Mouse (Mus musculus): ENCODE measurements at regions not wholly inside any gene's neighbourhood (a gene's known extent, or its start where the extent isn't known, plus 50 kb on each side); places are given as distances from the start of the nearest gene placed in this dataset.
"Not testable (repeated sequence)": the region's sequence is repeated elsewhere in the genome, so short reads cannot be mapped to it uniquely, and the experiment has no call there.

DNA sequence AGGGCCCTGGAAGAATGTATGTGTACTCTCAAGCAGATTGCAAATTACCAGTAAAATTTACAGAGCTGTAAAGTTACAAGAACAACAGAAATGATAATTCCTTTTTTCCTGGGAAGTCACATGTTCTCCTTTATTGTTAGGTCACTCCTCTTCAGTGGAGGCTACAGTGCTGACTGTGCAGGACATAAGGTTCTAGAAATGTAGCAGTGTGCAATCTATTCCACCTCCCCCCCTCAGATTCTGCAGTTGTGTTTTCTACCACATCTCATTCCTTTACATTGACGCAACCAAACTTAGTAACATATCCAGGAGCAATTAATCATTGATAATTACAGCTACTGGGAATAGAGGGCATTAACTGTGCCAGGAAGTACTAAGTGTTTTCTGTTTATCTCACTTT, 385.3 kb upstream of the Tnc start:
- Histone ChIP-seq H3K27me3 (ENCODE audit: control insufficient read depth, insufficient read depth, low read depth, low read length) (no peaks in the 10 kb centered on the region), H3K4me2 (ENCODE audit: low read length) (no peak overlapping the region), H3K36me3 (ENCODE audit: control insufficient read depth, insufficient read depth, low read length) (no peaks in the 10 kb centered on the region), H3K9ac (ENCODE audit: low read depth, low read length) (no peak overlapping the region), H3K9me3 (replicated peaks; ENCODE audit: control insufficient read depth, low read length, poor library complexity, severe bottlenecking) (no peaks in the 10 kb centered on the region), H3K27ac (ENCODE audit: low read length) (no peak overlapping the region), H3K4me1 (ENCODE audit: control insufficient read depth, insufficient read depth, low read length) (no peaks in the 10 kb centered on the region), H3K4me3 (ENCODE audit: low read depth, low read length) (no peak overlapping the region)
- ATAC-seq, result no peak
- WGBS, result 90% methylated on average over 1 of the region's 1 CpGs

DNA sequence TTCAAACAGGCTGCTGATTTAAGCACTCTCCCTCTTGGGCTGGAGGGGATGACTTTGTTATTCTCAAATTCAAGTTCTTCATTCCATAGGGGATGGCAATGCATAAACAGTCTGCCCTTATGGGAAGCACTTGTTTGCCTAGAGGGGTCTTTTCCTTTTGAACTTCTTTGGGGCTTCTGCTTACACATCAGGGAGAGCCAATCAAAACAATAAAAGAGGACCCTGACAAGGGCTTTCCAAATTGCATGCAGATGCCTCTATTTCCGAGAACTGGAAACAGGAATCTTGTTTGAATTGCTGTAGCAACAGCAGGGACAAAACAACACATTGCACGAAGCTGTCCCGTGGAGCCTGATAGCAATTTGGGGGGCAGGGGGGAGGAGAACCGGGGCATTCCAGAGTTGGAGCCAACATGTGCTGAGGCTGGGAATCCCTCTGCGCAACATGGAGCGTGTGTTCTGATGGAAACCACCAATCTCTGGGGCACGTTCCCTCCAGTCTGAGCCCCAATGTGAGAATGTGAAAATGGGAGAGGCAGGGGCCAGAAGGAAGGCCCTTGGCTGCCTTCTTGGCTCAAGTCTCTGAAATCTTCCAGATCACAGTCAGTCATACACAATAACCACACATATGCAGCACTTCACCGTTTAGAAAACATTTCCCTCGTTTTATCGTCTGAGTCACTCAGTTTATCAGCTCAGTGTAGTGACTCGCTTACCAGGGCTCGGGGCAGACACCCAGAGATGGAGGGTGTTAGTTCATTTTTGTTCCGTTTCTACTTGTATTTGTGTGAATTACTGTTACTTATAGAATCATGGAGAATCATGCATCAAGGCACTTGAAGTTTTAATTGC, 391.2 kb upstream of the Tnc start:
- no peak for ATAC-seq
- H3K4me1 ChIP-seq (ENCODE audit: control insufficient read depth, insufficient read depth, low read length), result no peaks in the 10 kb centered on the region

DNA sequence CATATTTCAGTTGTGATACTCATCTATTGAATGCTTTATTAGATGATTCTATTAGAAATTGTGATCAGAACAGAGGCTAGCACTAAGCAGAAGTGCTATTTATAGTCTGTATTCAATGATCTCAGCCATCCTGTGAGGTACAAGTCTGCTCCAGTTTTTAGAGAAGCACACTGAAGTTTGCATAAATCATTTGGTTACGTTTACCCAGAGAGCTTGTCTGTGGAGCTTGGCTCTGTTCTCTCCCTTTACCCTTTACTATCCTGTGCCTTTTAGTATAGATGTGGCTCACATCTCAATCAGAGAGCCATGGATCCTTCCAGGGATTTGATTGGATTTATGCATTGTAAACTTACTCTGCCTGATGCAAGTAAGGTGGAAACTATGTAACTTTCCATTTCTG, 404.6 kb upstream of the Tnc start:
- no peaks in the 10 kb centered on the region for H3K36me3 ChIP-seq (ENCODE audit: control insufficient read depth, insufficient read depth, low read length)
- ATAC-seq, result peak; percentile 58; the same call in 1 of the 2 replicates
- H3K9me3 ChIP-seq (replicated peaks; ENCODE audit: control insufficient read depth, low read length, poor library complexity, severe bottlenecking), result no peaks in the 10 kb centered on the region
- H3K27ac ChIP-seq (ENCODE audit: low read length), result no peak overlapping the region
- H3K27me3 ChIP-seq (ENCODE audit: control insufficient read depth, insufficient read depth, low read depth, low read length), result no peaks in the 10 kb centered on the region
- H3K4me2 ChIP-seq (ENCODE audit: low read length), result no peak overlapping the region
- no peak overlapping the region for H3K4me3 ChIP-seq (ENCODE audit: low read depth, low read length)
- no peak overlapping the region for H3K9ac ChIP-seq (ENCODE audit: low read depth, low read length)
- H3K4me1 ChIP-seq (ENCODE audit: control insufficient read depth, insufficient read depth, low read length), result no peaks in the 10 kb centered on the region
- WGBS, result 50% methylated on average over 1 of the region's 1 CpGs

More for the DNA sequence above, 391.2 kb upstream of the Tnc start:
- no peak overlapping the region for H3K4me3 ChIP-seq (ENCODE audit: low read depth, low read length)
- WGBS, result 76% methylated on average over 13 of the region's 13 CpGs
- no peak overlapping the region for H3K9ac ChIP-seq (ENCODE audit: low read depth, low read length)
- H3K4me2 ChIP-seq (ENCODE audit: low read length), result no peak overlapping the region
- H3K36me3 ChIP-seq (ENCODE audit: control insufficient read depth, insufficient read depth, low read length), result no peaks in the 10 kb centered on the region
- H3K9me3 ChIP-seq (replicated peaks; ENCODE audit: control insufficient read depth, low read length, poor library complexity, severe bottlenecking), result no peaks in the 10 kb centered on the region
- H3K27ac ChIP-seq (ENCODE audit: low read length), result no peak overlapping the region
- no peaks in the 10 kb centered on the region for H3K27me3 ChIP-seq (ENCODE audit: control insufficient read depth, insufficient read depth, low read depth, low read length)

DNA sequence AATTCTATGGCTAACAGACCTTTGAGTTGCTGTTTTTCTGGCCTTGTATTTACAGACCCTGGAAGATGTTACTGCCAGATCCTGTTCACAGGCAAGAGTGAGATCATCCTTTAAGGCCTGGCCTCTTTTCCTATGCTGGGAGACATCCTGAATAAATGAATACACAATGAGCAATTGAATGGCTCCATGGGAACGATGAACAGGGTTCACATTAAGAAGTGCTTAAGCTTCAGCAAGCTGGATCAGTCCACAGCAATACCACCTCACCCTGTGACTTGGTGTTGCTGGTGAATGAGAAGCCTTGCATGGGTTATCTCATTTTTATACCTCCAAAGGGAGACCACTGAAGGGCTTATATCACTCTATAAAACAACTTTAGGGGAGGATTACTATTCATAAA, 405.1 kb upstream of the Tnc start:
- peak; percentile 81 for ATAC-seq
- H3K4me3 ChIP-seq (ENCODE audit: low read depth, low read length), result no peak overlapping the region
- H3K9me3 ChIP-seq (replicated peaks; ENCODE audit: control insufficient read depth, low read length, poor library complexity, severe bottlenecking), result no peaks in the 10 kb centered on the region
- H3K27me3 ChIP-seq (ENCODE audit: control insufficient read depth, insufficient read depth, low read depth, low read length), result no peaks in the 10 kb centered on the region
- no peak overlapping the region for H3K27ac ChIP-seq (ENCODE audit: low read length)
- H3K9ac ChIP-seq (ENCODE audit: low read depth, low read length), result no peak overlapping the region
- no peaks in the 10 kb centered on the region for H3K4me1 ChIP-seq (ENCODE audit: control insufficient read depth, insufficient read depth, low read length)
- no peak overlapping the region for H3K4me2 ChIP-seq (ENCODE audit: low read length)
- H3K36me3 ChIP-seq (ENCODE audit: control insufficient read depth, insufficient read depth, low read length), result no peaks in the 10 kb centered on the region
- 4% methylated on average over 1 of the region's 1 CpGs for WGBS

DNA sequence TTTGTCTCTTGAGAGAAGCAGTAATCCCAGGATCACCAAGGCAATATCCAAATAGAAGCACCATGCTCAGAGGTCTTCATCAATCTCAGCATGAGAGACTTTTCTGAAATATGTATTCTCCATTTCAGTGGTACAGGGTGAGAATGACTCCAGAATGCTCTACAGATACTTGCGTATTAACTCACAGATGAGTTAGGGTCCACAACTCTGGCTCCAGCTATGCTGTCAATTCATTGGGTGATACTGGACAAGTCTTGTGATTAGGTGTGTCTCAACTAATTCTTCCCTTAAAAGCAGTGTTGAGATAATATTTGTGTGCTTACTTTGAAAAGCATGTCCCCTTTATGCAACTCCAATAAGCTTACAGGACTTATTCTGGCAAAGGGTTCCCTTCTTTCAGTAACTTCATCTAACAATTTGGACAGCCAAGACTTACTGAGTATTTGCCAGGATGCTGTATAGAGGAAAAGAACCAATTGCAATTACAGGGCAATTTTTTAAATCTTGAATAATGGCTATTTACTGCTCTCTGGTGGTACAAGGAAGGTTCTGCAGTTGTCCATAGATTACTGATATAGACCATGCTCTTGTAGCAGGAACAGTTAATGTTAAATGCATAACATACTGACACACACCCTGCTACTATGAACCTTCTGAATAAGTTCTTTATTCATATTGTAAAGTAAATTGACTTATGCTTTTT, 445.6 kb upstream of the Tnc start:
- no peak overlapping the region for H3K9ac ChIP-seq (ENCODE audit: low read depth, low read length)
- H3K9me3 ChIP-seq (replicated peaks; ENCODE audit: control insufficient read depth, low read length, poor library complexity, severe bottlenecking), result no peaks in the 10 kb centered on the region
- H3K4me1 ChIP-seq (ENCODE audit: control insufficient read depth, insufficient read depth, low read length), result no peaks in the 10 kb centered on the region
- H3K27me3 ChIP-seq (ENCODE audit: control insufficient read depth, insufficient read depth, low read depth, low read length), result no peaks in the 10 kb centered on the region
- 100% methylated on average over 1 of the region's 1 CpGs for WGBS
- H3K27ac ChIP-seq (ENCODE audit: low read length), result no peak overlapping the region
- no peak overlapping the region for H3K4me3 ChIP-seq (ENCODE audit: low read depth, low read length)
- ATAC-seq, result peak; percentile 71; the same call in 1 of the 2 replicates
- no peaks in the 10 kb centered on the region for H3K36me3 ChIP-seq (ENCODE audit: control insufficient read depth, insufficient read depth, low read length)
- no peak overlapping the region for H3K4me2 ChIP-seq (ENCODE audit: low read length)

DNA sequence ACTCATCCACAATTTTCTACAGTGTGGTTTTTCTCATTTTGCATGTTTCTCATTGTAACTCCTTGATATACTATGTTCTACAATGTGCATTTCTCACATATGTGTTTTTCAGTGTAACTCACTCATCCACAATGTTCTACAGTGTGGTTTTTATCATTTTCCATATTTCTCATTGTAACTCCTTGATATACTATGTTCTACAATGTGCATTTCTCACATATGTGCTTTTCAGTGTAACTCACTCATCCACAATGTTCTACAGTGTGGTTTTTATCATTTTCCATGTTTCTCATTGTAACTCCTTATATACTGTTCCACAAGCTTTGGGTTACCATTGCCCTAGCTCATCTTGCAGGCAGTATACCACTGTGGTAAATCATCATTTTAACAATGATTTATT, 450.9 kb upstream of the Tnc start:
- not testable (repeated sequence) for H3K27ac ChIP-seq (ENCODE audit: low read length); H3K27me3 ChIP-seq (ENCODE audit: control insufficient read depth, insufficient read depth, low read depth, low read length); H3K9ac ChIP-seq (ENCODE audit: low read depth, low read length); H3K36me3 ChIP-seq (ENCODE audit: control insufficient read depth, insufficient read depth, low read length); H3K4me2 ChIP-seq (ENCODE audit: low read length); H3K4me3 ChIP-seq (ENCODE audit: low read depth, low read length); H3K4me1 ChIP-seq (ENCODE audit: control insufficient read depth, insufficient read depth, low read length); H3K9me3 ChIP-seq (replicated peaks; ENCODE audit: control insufficient read depth, low read length, poor library complexity, severe bottlenecking)
- peak; percentile 89 for ATAC-seq

DNA sequence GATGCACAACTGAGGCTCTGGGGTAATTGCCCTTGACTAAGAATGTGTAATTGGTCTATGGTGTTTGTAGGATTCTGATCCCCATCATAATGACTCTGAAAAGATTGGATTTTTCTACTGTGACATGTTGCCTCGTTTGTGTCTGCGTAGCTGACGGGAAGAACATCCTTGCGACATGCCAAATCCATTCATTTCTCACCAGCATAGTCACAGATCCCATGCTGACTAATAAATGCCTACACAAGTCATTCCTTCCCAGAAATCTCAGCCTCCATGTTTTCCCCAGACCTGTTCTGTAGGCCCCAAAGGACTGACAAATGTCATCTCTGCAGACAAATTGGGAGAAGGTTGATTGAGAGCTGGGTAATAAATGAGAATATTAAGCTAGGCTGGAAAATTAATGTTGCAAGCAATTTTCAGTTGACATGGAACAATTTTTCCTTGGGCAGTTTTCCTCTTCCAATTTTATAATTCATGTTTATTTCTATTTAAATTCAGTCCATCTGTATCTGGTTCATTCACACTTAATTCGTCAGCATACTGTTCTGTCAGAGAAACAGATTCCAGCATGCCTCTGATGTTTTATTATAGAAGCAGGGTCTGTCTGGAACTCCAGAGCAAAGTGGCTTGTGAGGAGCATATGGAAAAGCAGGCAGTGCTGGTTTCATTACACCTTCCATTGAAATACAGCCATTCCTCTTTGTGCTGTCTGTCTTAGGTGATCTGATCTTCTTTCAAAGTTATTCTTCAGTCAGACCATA, 454.0 kb upstream of the Tnc start:
- no peak overlapping the region for H3K27ac ChIP-seq (ENCODE audit: low read length)
- no peak overlapping the region for H3K9ac ChIP-seq (ENCODE audit: low read depth, low read length)
- WGBS, result 86% methylated on average over 5 of the region's 5 CpGs
- no peak for ATAC-seq
- no peaks in the 10 kb centered on the region for H3K4me1 ChIP-seq (ENCODE audit: control insufficient read depth, insufficient read depth, low read length)
- no peaks in the 10 kb centered on the region for H3K36me3 ChIP-seq (ENCODE audit: control insufficient read depth, insufficient read depth, low read length)
- no peak overlapping the region for H3K4me3 ChIP-seq (ENCODE audit: low read depth, low read length)
- no peak overlapping the region for H3K4me2 ChIP-seq (ENCODE audit: low read length)
- H3K9me3 ChIP-seq (replicated peaks; ENCODE audit: control insufficient read depth, low read length, poor library complexity, severe bottlenecking), result no peaks in the 10 kb centered on the region; the same call in 1 of the 2 replicates
- no peaks in the 10 kb centered on the region for H3K27me3 ChIP-seq (ENCODE audit: control insufficient read depth, insufficient read depth, low read depth, low read length)

DNA sequence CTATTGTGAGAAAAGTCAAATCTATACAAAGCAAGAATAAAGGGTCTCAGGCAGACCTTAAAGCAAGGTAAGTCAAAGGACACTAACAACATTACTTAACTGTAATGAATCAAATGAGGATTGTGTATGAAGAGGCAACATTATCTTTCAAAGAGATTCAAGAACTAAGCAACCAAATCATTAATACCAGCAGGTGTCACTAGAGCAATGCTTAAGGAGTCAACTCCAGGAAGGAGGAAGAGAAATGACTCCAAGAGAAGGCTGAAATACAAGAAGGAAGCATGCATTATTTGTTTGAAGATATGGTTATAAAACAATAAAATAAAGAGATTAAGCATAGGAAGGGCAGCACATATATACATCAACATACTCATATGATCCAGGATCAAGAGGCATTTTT, 475.1 kb upstream of the Tnc start:
- no peaks in the 10 kb centered on the region for H3K9me3 ChIP-seq (replicated peaks; ENCODE audit: control insufficient read depth, low read length, poor library complexity, severe bottlenecking)
- ATAC-seq, result 0 out of 2 replicates have a peak, but pooled peaks have one; percentile 42
- no peak overlapping the region for H3K4me3 ChIP-seq (ENCODE audit: low read depth, low read length)
- no peaks in the 10 kb centered on the region for H3K27me3 ChIP-seq (ENCODE audit: control insufficient read depth, insufficient read depth, low read depth, low read length)
- no peak overlapping the region for H3K9ac ChIP-seq (ENCODE audit: low read depth, low read length)
- no peak overlapping the region for H3K27ac ChIP-seq (ENCODE audit: low read length)
- H3K4me2 ChIP-seq (ENCODE audit: low read length), result no peak overlapping the region
- H3K4me1 ChIP-seq (ENCODE audit: control insufficient read depth, insufficient read depth, low read length), result no peaks in the 10 kb centered on the region
- H3K36me3 ChIP-seq (ENCODE audit: control insufficient read depth, insufficient read depth, low read length), result no peaks in the 10 kb centered on the region
